8 mouse cellular contexts compared by ENCODE assay signal in the genomic region with DNA sequence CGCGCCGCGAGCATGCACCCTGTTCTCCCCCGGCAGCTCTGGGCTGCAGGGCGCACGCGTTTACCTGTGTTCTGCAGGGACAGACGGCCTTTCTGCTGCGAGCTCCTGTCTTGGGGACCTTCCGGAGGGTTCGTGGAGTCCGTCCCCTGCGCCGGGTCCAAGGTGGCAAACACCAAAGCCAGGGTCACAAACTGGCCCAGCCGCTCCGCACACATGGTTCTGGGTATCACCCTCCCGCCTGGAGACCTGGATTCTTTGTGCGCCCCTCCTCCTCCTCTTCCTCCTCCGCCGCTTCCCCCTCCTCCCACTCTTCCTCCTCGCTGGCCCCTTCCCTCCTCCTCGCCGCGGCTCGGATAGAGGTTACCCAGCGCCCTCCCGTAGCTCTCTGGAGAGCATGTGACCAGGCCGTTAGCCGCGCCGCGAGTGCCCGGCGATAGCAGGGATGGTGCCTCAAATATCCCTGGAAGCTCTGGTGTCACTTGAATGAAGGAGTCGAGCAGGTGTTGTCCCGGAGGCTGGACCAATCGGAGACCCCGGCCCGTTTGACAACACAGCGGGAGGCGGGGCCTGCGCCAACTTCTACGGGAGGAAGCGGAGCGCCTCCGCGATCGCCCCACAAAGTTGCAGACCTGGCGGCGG. TPM values are rescaled to one million over a fixed set of nuclear protein-coding genes. Genes with fewer than 3 reads are reported as not detected.
A peak's percentile ranks its signal among the peaks of the same experiment; 100 is the strongest.
DNase-seq lines count a peak whose midpoint lies in the region; ATAC-seq and TF ChIP-seq lines count a peak whose summit lies in the region.

A gene (minus strand): TSS at position 427 of the 639 bp plus-strand sequence.

- H3K27ac ChIP-seq in ES-E14 (ENCODE audit: insufficient read depth, low read depth, low read length, poor library complexity, severe bottlenecking) = no peak within 1 kb of the TSS; the same call in 1 of the 2 replicates
- no peak within 1 kb of the TSS for H3K27ac ChIP-seq in lung, postnatal 0 days (ENCODE audit: low read length)

- H3K9ac ChIP-seq in ES-E14 (ENCODE audit: insufficient read depth, low read depth, low read length, poor library complexity, severe bottlenecking) = peak within 1 kb of the TSS; percentile 77
- 0 out of 2 replicates have a peak within 1 kb of the TSS, but pooled peaks have one; percentile 34 for H3K9ac ChIP-seq in lung, postnatal 0 days (replicated peaks; ENCODE audit: low read depth)

- H3K9me3 ChIP-seq in ES-E14 (ENCODE audit: control insufficient read depth, insufficient read depth, low read depth, low read length) = no peaks in the 10 kb centered on the region
- no peaks in the 10 kb centered on the region for H3K9me3 ChIP-seq in lung, postnatal 0 days (ENCODE audit: low read length)

- 0 out of 2 replicates have a peak, but pooled peaks cover 11% of the 10 kb centered on the region for H3K27me3 ChIP-seq in lung, postnatal 0 days (replicated peaks; ENCODE audit: insufficient read depth, low read length)

- in situ Hi-C loops in ES-E14 (cut with MboI; ENCODE audit: low sequenced_read_pairs in 2 of 2, unreplicated experiment in 2 of 2) = loop anchor here in 1 of 2 experiments (25.0 kb wide), 1 partner anchor 707 kb away; no protein-coding TSS in a partner anchor

- WGBS in lung, postnatal 0 days = under 1% methylated on average over 48 of the region's 51 CpGs

- ATAC-seq in lung, postnatal 0 days = peak; percentile 43

- H3K4me2 ChIP-seq in lung, postnatal 0 days (replicated peaks; ENCODE audit: low read depth, low read length) = peak within 1 kb of the TSS; percentile 91

- no peak for TF ChIP-seq EP300 in lung, postnatal 0 days (IDR thresholded peaks at IDR 0.05)

- H3K4me1 ChIP-seq in ES-E14 (ENCODE audit: control insufficient read depth in 2 of 2, insufficient read depth in 2 of 2, low read length in 2 of 2, poor library complexity in 1 of 2) = peaks cover 0 to 4% of the 10 kb centered on the region in 2 experiments; a peak in 1 of 4 replicates
- peaks cover 13% of the 10 kb centered on the region for H3K4me1 ChIP-seq in lung, postnatal 0 days (ENCODE audit: insufficient read depth, low read depth, low read length)

- peak; percentile 85 for DNase-seq in ES-E14 (ENCODE audit: low read depth, low spot score)
- DNase-seq in adrenal gland, postnatal 25 days = peak; percentile 57
- peak; percentile 77 for DNase-seq in forelimb bud, embryonic 11.5 days (ENCODE audit: low read depth, low spot score)
- DNase-seq in heart, postnatal 4 days = peak; percentile 82
- peak; percentile 36 for DNase-seq in layer of hippocampus, adult 9-11 months
- DNase-seq in lung, postnatal 0 days (ENCODE audit: low spot score) = peak; percentile 41
- DNase-seq in right cerebral cortex, adult 18-20 months = peak; percentile 50
- DNase-seq in natural killer cell, adult 2 months (ENCODE audit: low spot score in 2 of 2) = no peak

- TF ChIP-seq CTCF in lung, postnatal 0 days (IDR thresholded peaks at IDR 0.05) = no peak

- peak within 1 kb of the TSS; percentile 72 to 73 for H3K4me3 ChIP-seq in ES-E14 (ENCODE audit: insufficient read depth in 1 of 2, low read depth in 1 of 2, low read length in 2 of 2, poor library complexity in 1 of 2, severe bottlenecking in 1 of 2)
- peak within 1 kb of the TSS; percentile 48 for H3K4me3 ChIP-seq in lung, postnatal 0 days (ENCODE audit: low read depth, low read length)

- peaks cover 13% of the 10 kb centered on the region; the same call in 1 of the 2 replicates for H3K36me3 ChIP-seq in ES-E14 (ENCODE audit: control insufficient read depth, insufficient read depth, low read length, poor library complexity, severe bottlenecking)
- no peaks in the 10 kb centered on the region for H3K36me3 ChIP-seq in lung, postnatal 0 days (ENCODE audit: insufficient read depth, low read length)

TF ChIP-seq in ES-E14, 5 proteins besides CTCF, POLR2A, EP300 and RAD21:
- no peak; the same call in 1 of the 2 replicates for TF ChIP-seq HCFC1 (IDR thresholded peaks at IDR 0.05; ENCODE audit: borderline replicate concordance, insufficient read depth, low read length)
- no peak for TF ChIP-seq ZNF384 (IDR thresholded peaks at IDR 0.05; ENCODE audit: low read depth, low read length)
- TF ChIP-seq MAFK (IDR thresholded peaks at IDR 0.05; ENCODE audit: insufficient read depth, low read depth, low read length) = no peak
- no peak for TF ChIP-seq ZC3H11A (IDR thresholded peaks at IDR 0.05; ENCODE audit: borderline replicate concordance, low read depth, low read length)
- no peak for TF ChIP-seq CHD2 (IDR thresholded peaks at IDR 0.05; ENCODE audit: low read depth, low read length)

RNA-seq across cellular contexts. Expression of the gene that starts here (rescaled TPM):
- 13.6 and 41.1 TPM in 2 replicates for total RNA-seq in ES-E14 (2012; rRNA removed)
- total RNA-seq in adrenal gland, postnatal 25 days (2021) = 1.0 and 1.5 TPM in 2 replicates
- total RNA-seq in heart, postnatal 4 days (2021) = 1 to 10 TPM; 8.4 to 9.0 TPM
- 0.66 and 0.93 TPM in 2 replicates for polyA plus RNA-seq in lung, postnatal 0 days (2015; fragmentation: Nextera tagmentation; extraction: Ambion mirVana)

Comparison
In these comparisons a context has a peak if more than half of its experiments do, and no peak if none do; other contexts are left out.
1. Peak in DNase-seq, ATAC-seq, H3K4me3 ChIP-seq, H3K9ac ChIP-seq and H3K4me2 ChIP-seq in lung, postnatal 0 days; RNA of the gene not detected or under 1 TPM.
2. DNase-seq: peak in ES-E14 (single experiment), adrenal gland, postnatal 25 days (single experiment), forelimb bud, embryonic 11.5 days (single experiment), heart, postnatal 4 days (single experiment), layer of hippocampus, adult 9-11 months (single experiment) and right cerebral cortex, adult 18-20 months (single experiment); none in natural killer cell, adult 2 months (0 of 2).